Mouse (Mus musculus) G1E (cell line): ENCODE data around the gene Vav3. TPM values are rescaled to one million over a fixed set of nuclear protein-coding genes. Genes with fewer than 3 reads are reported as not detected.

Experiments
- ATAC-seq: 2 replicates; pipeline ENCODE4 v1.8.0; 2016; ENCODE audit warnings: mild to moderate bottlenecking; ENCODE audit not compliant: insufficient number of reproducible peaks, poor library complexity, low FRiP score, severe bottlenecking; ENCODE audit errors: extremely low read depth
- DNase-seq: peaks from one replicate; pipeline ENCODE4 v3.0.0; 2012; ENCODE audit warnings: low spot score
- H3K27me3 ChIP-seq: 2 replicates; pipeline ENCODE4 v1.6.1; 2012; ENCODE audit warnings: mild to moderate bottlenecking, low read length, inconsistent platforms; ENCODE audit not compliant: insufficient read depth
- H3K36me3 ChIP-seq: replicated peaks from 2 replicates; pipeline ENCODE3; 2012; ENCODE audit warnings: mild to moderate bottlenecking, inconsistent platforms
- H3K4me1 ChIP-seq: 2 replicates; pipeline ENCODE4 v1.6.1; 2012; ENCODE audit warnings: low read depth, low read length, inconsistent platforms, mixed read lengths; ENCODE audit not compliant: insufficient read depth
- H3K4me3 ChIP-seq: 2 replicates; pipeline ENCODE4 v1.5.1; 2012; ENCODE audit warnings: low read depth, mild to moderate bottlenecking, inconsistent platforms, low read length, moderate library complexity, mixed read lengths
- H3K9me3 ChIP-seq: replicated peaks from 2 replicates; pipeline ENCODE4 v1.6.1; 2012; ENCODE audit warnings: inconsistent platforms
- CTCF ChIP-seq: IDR thresholded peaks from 2 replicates; pipeline ENCODE4 v1.5.1; 2012; ENCODE audit warnings: low read depth, low read length, inconsistent platforms, mixed read lengths
- GATA1 ChIP-seq: IDR thresholded peaks from 2 replicates; pipeline ENCODE4 v1.6.1; 2012; ENCODE audit warnings: borderline replicate concordance, low read length, inconsistent platforms, mixed read lengths
- GATA2 ChIP-seq: IDR thresholded peaks from 2 replicates; pipeline ENCODE4 v1.6.1; 2012; ENCODE audit warnings: low read depth, low read length, inconsistent platforms, borderline replicate concordance
- POLR2AphosphoS5 ChIP-seq: IDR thresholded peaks from 2 replicates; pipeline ENCODE4 v1.6.1; 2012; ENCODE audit warnings: low read depth, low read length, inconsistent platforms; ENCODE audit not compliant: insufficient replicate concordance
- TAL1 ChIP-seq: conservative IDR thresholded peaks from 2 replicates; pipeline ENCODE4 v1.6.1; 2012; ENCODE audit warnings: low read depth, low read length, inconsistent platforms, mixed read lengths
- polyA plus RNA-seq: library from polyadenylated mRNA; stranded (reverse); fragments of >175 nt; gene quantifications from 2 replicates; pipeline ENCODE4 v1.2.3, GENCODE M21; 2012
- total RNA-seq, 2 experiments: library from RNA; stranded (forward) in 1 of 2; stranded (reverse) in 1 of 2; fragments of 200-1000 nt in 1 of 2; fragments of >200 nt in 1 of 2; fragmentation: Nextera tagmentation in 1 of 2; gene quantifications; 2 replicates each; pipeline ENCODE4 v1.2.3; 2014 to 2017

Vav3 gene
- total and polyA plus RNA-seq, 3 experiments, result 0.05 TPM; not detected in 2

DNA sequence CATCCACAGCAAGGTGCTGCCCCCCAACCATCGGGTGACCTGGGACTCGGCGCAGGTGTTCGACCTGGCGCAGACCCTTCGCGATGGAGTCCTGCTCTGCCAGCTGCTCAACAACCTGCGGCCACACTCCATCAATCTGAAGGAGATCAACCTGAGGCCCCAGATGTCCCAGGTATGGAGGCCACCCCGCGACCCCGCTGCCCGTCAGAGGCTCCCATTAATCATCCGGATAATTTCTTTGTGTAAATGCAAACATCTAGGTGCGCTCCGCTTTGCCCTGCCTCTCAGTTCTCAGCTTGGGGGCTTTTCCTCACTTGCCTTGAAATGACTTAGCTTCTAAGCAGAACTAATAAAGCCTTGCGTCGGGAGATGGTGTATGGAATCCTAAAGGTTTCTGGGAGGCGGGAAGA lies 623 bp downstream of the Vav3 start:
- no peak for ATAC-seq
- no peak for DNase-seq
- Histone ChIP-seq H3K9me3 (peaks cover 37% of the 10 kb centered on the region), H3K4me1 (no peaks in the 10 kb centered on the region), H3K36me3 (no peaks in the 10 kb centered on the region), H3K4me3 (no peak overlapping the region; the same call in 1 of the 2 replicates), H3K27me3 (no peaks in the 10 kb centered on the region)
- no peak for TF ChIP-seq GATA1
- TF ChIP-seq TAL1, result no peak
- TF ChIP-seq CTCF, result no peak
- TF ChIP-seq GATA2, result no peak
- TF ChIP-seq POLR2AphosphoS5, result no peak

DNA sequence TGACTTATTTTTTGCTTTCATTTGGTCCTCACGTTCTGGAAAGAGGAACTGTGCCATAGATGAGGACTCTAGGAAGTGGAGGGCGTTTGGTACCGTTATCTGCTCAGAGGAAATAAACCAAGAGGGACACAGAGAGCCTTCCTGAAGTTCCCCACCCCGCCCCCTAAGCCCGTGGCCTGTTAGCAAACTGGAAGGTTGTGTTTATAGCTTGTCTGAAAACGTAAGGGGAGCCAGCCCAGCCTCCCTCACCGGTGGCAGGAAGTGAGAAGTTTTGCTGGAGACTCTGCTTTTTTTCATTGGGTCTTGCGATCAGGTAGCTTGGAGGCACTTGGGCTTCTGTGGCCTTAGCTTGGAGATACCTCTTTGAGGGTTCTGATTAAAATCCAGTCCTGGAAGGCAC lies 1.2 kb downstream of the Vav3 start:
- Histone ChIP-seq H3K36me3 (no peaks in the 10 kb centered on the region), H3K4me1 (no peaks in the 10 kb centered on the region), H3K9me3 (peaks cover 33% of the 10 kb centered on the region), H3K4me3 (no peak overlapping the region), H3K27me3 (no peaks in the 10 kb centered on the region)
- ATAC-seq (no peak), DNase-seq (no peak)
- TF ChIP-seq CTCF (no peak), GATA1 (no peak), TAL1 (no peak), GATA2 (no peak), POLR2AphosphoS5 (no peak)

- no peak for ATAC-seq
- Histone ChIP-seq H3K4me1 (no peaks in the 10 kb centered on the region), H3K36me3 (no peaks in the 10 kb centered on the region), H3K9me3 (peaks cover 49% of the 10 kb centered on the region), H3K27me3 (no peaks in the 10 kb centered on the region), H3K4me3 (no peak overlapping the region)
- TF ChIP-seq TAL1 (no peak), GATA1 (no peak), CTCF (no peak), GATA2 (no peak), POLR2AphosphoS5 (no peak)
- no peak for DNase-seq
Measured at GRCm38 (mm10) chr3:109351956-109352684, 11.7 kb downstream of the Vav3 start.

- ATAC-seq, result no peak
- H3K4me3 ChIP-seq, result no peak overlapping the region
- no peaks in the 10 kb centered on the region for H3K4me1 ChIP-seq
- no peak for DNase-seq
- TF ChIP-seq TAL1 (no peak), GATA1 (no peak), CTCF (no peak), GATA2 (no peak), POLR2AphosphoS5 (no peak)
- H3K9me3 ChIP-seq, result peaks cover 51% of the 10 kb centered on the region
- H3K27me3 ChIP-seq, result no peaks in the 10 kb centered on the region
- H3K36me3 ChIP-seq, result no peaks in the 10 kb centered on the region
Measured at GRCm38 (mm10) chr3:109352690-109353089, 12.2 kb downstream of the Vav3 start.

DNA sequence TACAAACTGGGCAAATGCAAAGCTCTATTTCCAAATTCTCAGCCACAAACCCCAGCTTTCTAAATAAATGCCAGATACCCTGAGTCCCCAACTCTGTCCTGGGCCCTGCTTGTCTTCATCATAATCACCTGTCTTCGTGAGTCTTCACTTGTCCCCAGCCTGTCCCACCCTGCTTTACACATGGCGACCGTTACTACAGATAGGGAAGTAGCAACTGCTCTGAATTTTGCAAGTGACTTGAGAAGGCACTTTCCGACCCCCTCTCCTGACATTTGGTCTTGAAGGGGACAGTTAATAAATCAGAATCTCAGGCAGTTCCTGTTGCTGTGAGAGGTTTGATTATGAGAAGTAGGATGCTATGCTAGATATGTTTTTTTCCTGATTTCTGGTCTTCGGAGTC lies 13.4 kb downstream of the Vav3 start:
- no peak for TF ChIP-seq POLR2AphosphoS5
- no peak for TF ChIP-seq CTCF
- no peak for TF ChIP-seq GATA1
- no peak for TF ChIP-seq TAL1
- no peak for TF ChIP-seq GATA2
- ATAC-seq (no peak), DNase-seq (no peak)
- H3K4me3 ChIP-seq, result no peak overlapping the region
- no peaks in the 10 kb centered on the region for H3K36me3 ChIP-seq
- peaks cover 47% of the 10 kb centered on the region for H3K9me3 ChIP-seq
- no peaks in the 10 kb centered on the region for H3K4me1 ChIP-seq
- H3K27me3 ChIP-seq, result no peaks in the 10 kb centered on the region

DNA sequence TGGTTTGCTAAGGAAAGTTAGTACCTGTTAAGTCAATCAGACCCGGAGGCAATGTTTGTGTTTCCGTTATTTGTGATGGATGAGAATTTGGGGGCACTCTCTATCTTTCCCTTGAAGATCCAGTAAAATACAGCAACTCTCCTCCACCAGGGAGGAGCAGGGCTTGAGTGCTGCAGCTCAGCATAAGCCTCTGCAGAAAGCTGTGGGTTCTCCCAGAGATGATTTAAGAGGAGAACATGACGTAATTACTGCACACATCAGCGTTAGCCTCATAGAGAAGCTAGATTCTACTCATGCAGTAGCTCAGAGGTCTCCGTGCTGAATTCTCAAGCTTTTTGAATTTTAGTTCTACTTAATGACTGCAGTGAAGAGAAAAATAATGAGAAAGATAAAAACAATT lies 14.7 kb downstream of the Vav3 start:
- H3K36me3 ChIP-seq, result no peaks in the 10 kb centered on the region

More for the DNA sequence above, 14.7 kb downstream of the Vav3 start:
- ATAC-seq (no peak), DNase-seq (no peak)
- Histone ChIP-seq H3K4me1 (no peaks in the 10 kb centered on the region), H3K9me3 (peaks cover 45% of the 10 kb centered on the region), H3K4me3 (no peak overlapping the region), H3K27me3 (no peaks in the 10 kb centered on the region)
- TF ChIP-seq CTCF (no peak), GATA1 (no peak), GATA2 (no peak), POLR2AphosphoS5 (no peak), TAL1 (no peak)
